Mouse (Mus musculus): Measurements from ENCODE around the gene Tubg2. TPM values are rescaled to one million over a fixed set of nuclear protein-coding genes. Genes with fewer than 3 reads are reported as not detected.

Tubg2 gene
- polyA plus RNA-seq, 1 experiment from 2014 or later, result 4.1 TPM

- WGBS, result 77% methylated on average over 11 of the region's 11 CpGs
Observed at GRCm38 (mm10) chr11:101128996-101129577, 26.6 kb upstream of the Tubg2 start.

DNA sequence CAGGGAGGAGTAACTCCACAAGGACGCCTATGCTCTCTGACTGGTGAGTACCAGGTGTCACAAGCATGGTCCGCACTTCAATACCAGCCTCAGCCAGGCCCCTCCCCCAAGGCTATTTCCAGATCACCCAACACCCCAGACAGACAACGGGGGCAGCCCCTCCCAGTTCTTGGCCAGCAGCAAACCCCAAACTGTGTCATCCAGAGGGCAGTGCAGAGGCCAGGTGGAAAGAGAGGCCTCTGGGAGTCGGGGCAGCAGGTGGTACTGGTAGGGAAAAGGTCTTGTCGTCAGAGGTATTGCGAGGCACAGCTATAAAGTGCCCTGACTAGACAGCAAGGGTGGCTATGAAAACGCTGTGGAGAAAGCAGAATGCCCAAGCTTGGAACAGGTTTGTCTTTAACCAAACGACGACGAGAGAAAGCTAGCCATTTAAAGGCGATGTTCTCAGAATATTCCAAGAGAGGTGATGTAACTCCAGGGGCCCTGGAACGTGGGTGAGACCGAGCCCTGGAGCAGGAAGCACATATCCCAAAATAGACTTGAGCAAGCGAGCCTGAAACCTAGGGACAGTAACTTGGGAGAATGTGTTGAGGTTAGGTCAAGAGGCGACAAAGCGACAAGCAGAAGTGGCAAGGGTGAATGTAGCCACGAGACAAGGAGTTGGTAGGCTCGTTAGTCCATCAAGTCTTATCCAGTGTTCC is 25.5 kb upstream of the Tubg2 start:
- H3K4me3 ChIP-seq (ENCODE audit: low read depth, low read length), result no peak overlapping the region
- ATAC-seq (ENCODE audit: insufficient read depth), result no peak
- H3K27ac ChIP-seq (ENCODE audit: low read depth), result peak overlapping the region; percentile 36; the same call in 1 of the 2 replicates
- H3K27me3 ChIP-seq (ENCODE audit: insufficient read depth, low read length), result no peaks in the 10 kb centered on the region
- 34% methylated on average over 18 of the region's 18 CpGs for WGBS
- H3K4me2 ChIP-seq, result no peak overlapping the region
- no peak for DNase-seq
- H3K9me3 ChIP-seq (ENCODE audit: low read depth, low read length), result no peaks in the 10 kb centered on the region
- H3K9ac ChIP-seq, result no peak overlapping the region
- no peak for TF ChIP-seq CTCF (IDR thresholded peaks at IDR 0.05; ENCODE audit: low read depth)
- H3K36me3 ChIP-seq (ENCODE audit: insufficient read depth), result peaks cover 15% of the 10 kb centered on the region
- H3K4me1 ChIP-seq (ENCODE audit: insufficient read depth), result no peaks in the 10 kb centered on the region

More at GRCm38 (mm10) chr11:101128996-101129577, 26.6 kb upstream of the Tubg2 start:
- no peak overlapping the region for H3K4me3 ChIP-seq (ENCODE audit: low read depth, low read length)
- TF ChIP-seq CTCF (IDR thresholded peaks at IDR 0.05; ENCODE audit: low read depth), result no peak
- peaks cover 20% of the 10 kb centered on the region for H3K36me3 ChIP-seq (ENCODE audit: insufficient read depth)
- no peak overlapping the region for H3K9ac ChIP-seq
- no peak overlapping the region for H3K27ac ChIP-seq (ENCODE audit: low read depth)
- no peaks in the 10 kb centered on the region for H3K4me1 ChIP-seq (ENCODE audit: insufficient read depth)
- no peaks in the 10 kb centered on the region for H3K27me3 ChIP-seq (ENCODE audit: insufficient read depth, low read length)
- ATAC-seq (ENCODE audit: insufficient read depth) (no peak), DNase-seq (no peak)
- no peaks in the 10 kb centered on the region for H3K9me3 ChIP-seq (ENCODE audit: low read depth, low read length)
- no peak overlapping the region for H3K4me2 ChIP-seq

DNA sequence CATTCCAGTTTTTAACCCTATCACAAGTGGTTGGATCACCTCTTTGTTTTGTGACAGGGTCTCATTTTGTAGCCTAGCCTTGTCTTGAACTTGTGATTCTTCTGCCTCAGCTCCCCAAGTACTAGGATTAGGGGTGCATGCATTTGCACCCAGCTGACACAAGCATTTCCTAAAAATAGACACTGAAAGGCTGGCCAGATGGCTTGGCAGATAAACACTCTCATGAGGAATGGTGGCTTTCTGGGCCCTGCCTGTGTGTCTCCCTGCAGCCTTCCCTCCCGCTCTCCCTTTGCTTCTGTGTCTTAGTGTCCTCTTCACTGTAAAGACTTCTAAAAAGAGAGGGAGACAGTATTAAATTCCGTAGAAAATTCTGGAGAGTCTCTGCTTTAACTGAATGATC is 24.5 kb upstream of the Tubg2 start:
- 89% methylated on average over 2 of the region's 2 CpGs for WGBS
- Histone ChIP-seq H3K4me1 (ENCODE audit: insufficient read depth) (no peaks in the 10 kb centered on the region), H3K9me3 (ENCODE audit: low read depth, low read length) (no peaks in the 10 kb centered on the region), H3K36me3 (ENCODE audit: insufficient read depth) (peaks cover 5% of the 10 kb centered on the region), H3K4me2 (no peak overlapping the region), H3K27me3 (ENCODE audit: insufficient read depth, low read length) (no peaks in the 10 kb centered on the region), H3K4me3 (ENCODE audit: low read depth, low read length) (no peak overlapping the region), H3K9ac (no peak overlapping the region), H3K27ac (ENCODE audit: low read depth) (no peak overlapping the region)
- TF ChIP-seq CTCF (IDR thresholded peaks at IDR 0.05; ENCODE audit: low read depth), result no peak
- ATAC-seq (ENCODE audit: insufficient read depth) (no peak), DNase-seq (no peak)

- H3K9ac ChIP-seq, result no peak overlapping the region
- peaks cover under 1% of the 10 kb centered on the region; the same call in 1 of the 2 replicates for H3K36me3 ChIP-seq (ENCODE audit: insufficient read depth)
- DNase-seq (peak; percentile 69), ATAC-seq (ENCODE audit: insufficient read depth) (no peak)
- no peaks in the 10 kb centered on the region for H3K4me1 ChIP-seq (ENCODE audit: insufficient read depth)
- H3K9me3 ChIP-seq (ENCODE audit: low read depth, low read length), result no peaks in the 10 kb centered on the region
- H3K27me3 ChIP-seq (ENCODE audit: insufficient read depth, low read length), result no peaks in the 10 kb centered on the region
- WGBS, result 86% methylated on average over 6 of the region's 6 CpGs
- no peak overlapping the region for H3K4me3 ChIP-seq (ENCODE audit: low read depth, low read length)
- no peak overlapping the region for H3K27ac ChIP-seq (ENCODE audit: low read depth)
- TF ChIP-seq CTCF (IDR thresholded peaks at IDR 0.05; ENCODE audit: low read depth), result peak; percentile 51
- H3K4me2 ChIP-seq, result no peak overlapping the region
Observed at GRCm38 (mm10) chr11:101131701-101132100, 24.0 kb upstream of the Tubg2 start.

DNA sequence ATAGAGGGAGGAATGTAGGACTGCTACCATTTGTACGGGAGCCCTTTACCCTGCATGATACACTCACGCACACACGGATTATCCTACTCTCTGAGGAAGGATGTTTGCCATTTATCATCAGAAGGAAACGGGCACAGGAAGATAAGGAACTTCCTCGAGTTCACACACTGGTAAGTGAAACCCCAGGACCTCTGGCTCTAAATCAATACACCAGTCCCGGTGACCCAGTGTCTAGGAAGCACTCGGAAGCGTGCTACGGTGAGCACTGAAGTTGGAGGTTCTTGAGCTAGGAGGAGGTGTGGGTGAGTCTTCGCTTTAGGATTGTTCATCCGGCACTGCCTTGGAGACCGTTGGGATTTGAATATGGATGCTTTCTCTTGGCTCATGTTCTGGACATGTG is 22.7 kb upstream of the Tubg2 start:
- Histone ChIP-seq H3K9ac (no peak overlapping the region), H3K36me3 (ENCODE audit: insufficient read depth) (no peaks in the 10 kb centered on the region), H3K9me3 (ENCODE audit: low read depth, low read length) (no peaks in the 10 kb centered on the region), H3K4me3 (ENCODE audit: low read depth, low read length) (no peak overlapping the region), H3K27ac (ENCODE audit: low read depth) (no peak overlapping the region), H3K27me3 (ENCODE audit: insufficient read depth, low read length) (no peaks in the 10 kb centered on the region), H3K4me1 (ENCODE audit: insufficient read depth) (no peaks in the 10 kb centered on the region), H3K4me2 (no peak overlapping the region)
- no peak for TF ChIP-seq CTCF (IDR thresholded peaks at IDR 0.05; ENCODE audit: low read depth)
- peak; percentile 37 for DNase-seq
- ATAC-seq (ENCODE audit: insufficient read depth), result no peak
- WGBS, result 47% methylated on average over 12 of the region's 12 CpGs

DNA sequence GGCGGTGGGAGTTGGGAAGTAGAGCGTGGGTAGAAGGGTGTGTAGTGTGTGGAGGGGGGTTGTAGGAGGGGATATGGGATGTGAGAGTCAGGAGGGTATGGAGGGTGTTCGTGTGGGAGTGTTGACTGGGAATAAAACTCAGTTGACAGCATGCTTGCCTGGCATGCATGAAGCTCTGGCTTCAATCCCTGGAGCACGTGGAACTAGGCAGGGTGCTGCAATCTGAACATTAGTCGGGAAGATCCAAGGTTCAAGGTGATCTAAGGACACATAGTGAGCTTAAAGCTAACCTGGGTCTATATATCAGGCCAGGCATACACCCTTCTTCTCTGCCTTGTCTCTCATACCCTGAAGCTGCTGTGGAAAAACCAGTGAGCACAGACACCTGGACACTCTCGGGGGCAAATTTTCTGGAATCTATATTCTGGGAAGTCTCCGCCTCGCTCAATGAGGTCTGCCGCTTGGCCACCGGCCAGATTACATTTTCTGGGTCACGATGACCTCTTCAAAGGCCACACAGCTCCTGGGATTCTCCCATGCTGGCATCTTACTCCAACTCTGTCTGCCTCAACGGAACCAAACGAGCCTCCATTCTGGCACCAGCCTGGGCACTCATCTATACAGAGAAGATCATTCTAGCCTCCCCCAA is 21.4 kb upstream of the Tubg2 start:
- Histone ChIP-seq H3K4me2 (no peak overlapping the region), H3K9me3 (ENCODE audit: low read depth, low read length) (no peaks in the 10 kb centered on the region), H3K27me3 (ENCODE audit: insufficient read depth, low read length) (0 out of 2 replicates have a peak, but pooled peaks cover under 1% of the 10 kb centered on the region), H3K4me1 (ENCODE audit: insufficient read depth) (peaks cover 5% of the 10 kb centered on the region; the same call in 1 of the 2 replicates), H3K36me3 (ENCODE audit: insufficient read depth) (no peaks in the 10 kb centered on the region), H3K27ac (ENCODE audit: low read depth) (no peak overlapping the region), H3K4me3 (ENCODE audit: low read depth, low read length) (no peak overlapping the region), H3K9ac (no peak overlapping the region)
- WGBS, result 70% methylated on average over 13 of the region's 13 CpGs
- no peak for ATAC-seq (ENCODE audit: insufficient read depth)
- no peak for DNase-seq
- no peak for TF ChIP-seq CTCF (IDR thresholded peaks at IDR 0.05; ENCODE audit: low read depth)

DNA sequence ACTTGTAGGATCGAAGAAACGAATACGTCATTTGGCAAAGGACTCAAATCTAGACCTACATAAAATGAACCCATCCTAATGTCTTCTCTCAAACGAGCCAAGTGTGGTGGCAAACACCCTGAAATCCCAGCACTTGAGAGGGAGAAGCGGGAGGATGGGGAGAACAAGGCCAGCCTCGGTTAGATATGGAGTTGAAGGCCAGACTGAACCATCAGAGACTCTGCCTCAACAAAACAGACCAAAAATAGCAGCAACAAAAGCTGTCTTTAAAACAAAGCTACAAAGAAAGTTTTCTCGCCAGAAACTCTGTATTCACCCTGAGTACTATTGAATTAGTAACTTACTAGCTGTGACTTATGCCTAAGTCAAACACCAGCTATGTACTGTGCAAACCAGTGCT is 18.7 kb upstream of the Tubg2 start:
- H3K27ac ChIP-seq (ENCODE audit: low read depth), result peak overlapping the region; percentile 3; the same call in 1 of the 2 replicates

More for the DNA sequence above, 18.7 kb upstream of the Tubg2 start:
- 59% methylated on average over 7 of the region's 7 CpGs for WGBS
- no peak for TF ChIP-seq CTCF (IDR thresholded peaks at IDR 0.05; ENCODE audit: low read depth)
- H3K4me3 ChIP-seq (ENCODE audit: low read depth, low read length), result no peak overlapping the region
- H3K4me2 ChIP-seq, result no peak overlapping the region
- H3K4me1 ChIP-seq (ENCODE audit: insufficient read depth), result peaks cover 11% of the 10 kb centered on the region
- H3K36me3 ChIP-seq (ENCODE audit: insufficient read depth), result no peaks in the 10 kb centered on the region
- peaks cover 9% of the 10 kb centered on the region; the same call in 1 of the 2 replicates for H3K27me3 ChIP-seq (ENCODE audit: insufficient read depth, low read length)
- DNase-seq, result no peak
- no peak overlapping the region for H3K9ac ChIP-seq
- H3K9me3 ChIP-seq (ENCODE audit: low read depth, low read length), result no peaks in the 10 kb centered on the region
- no peak for ATAC-seq (ENCODE audit: insufficient read depth)
